In the genomic region with DNA sequence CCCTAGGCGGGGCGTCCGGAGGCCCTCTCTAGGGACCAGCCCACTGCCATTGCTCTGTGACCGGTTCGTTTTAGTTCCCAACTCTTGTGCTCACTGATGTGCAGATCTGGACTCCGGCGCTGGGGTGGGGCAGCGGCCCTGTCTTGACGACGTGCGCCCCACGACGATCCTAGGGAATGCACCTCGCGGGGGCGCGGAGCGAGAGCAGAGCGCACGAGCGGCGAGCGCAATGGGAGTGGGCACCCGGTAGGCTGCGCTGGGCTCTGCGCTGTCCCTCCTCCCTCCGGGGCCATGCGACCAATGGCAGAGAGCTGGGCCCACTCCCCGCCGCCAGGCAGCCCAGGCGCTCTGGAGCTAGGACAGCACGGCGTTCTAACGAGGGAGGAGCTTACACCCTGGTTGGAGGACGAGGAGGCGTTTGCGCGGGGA, we compare ENCODE assay signal across 9 mouse cellular contexts. TPM values are rescaled to one million over a fixed set of nuclear protein-coding genes. Genes with fewer than 3 reads are reported as not detected.
A peak's percentile ranks its signal among the peaks of the same experiment; 100 is the strongest.
DNase-seq lines count a peak whose midpoint lies in the region; ATAC-seq and TF ChIP-seq lines count a peak whose summit lies in the region.
"Had no signal": no experiment of that assay in that cellular context is flagged by ENCODE, and none has a peak within 500 bp of the region (broad histone marks: within the 10 kb centered on the region; RNA-seq: fewer than 3 reads in every experiment).

Gene Sertm1 (minus strand): TSS at position 245 of the 429 bp plus-strand sequence.

- no peaks in the 10 kb centered on the region for H3K9me3 ChIP-seq in kidney, postnatal 0 days (replicated peaks; ENCODE audit: low read length)
- H3K9me3 ChIP-seq in heart, embryonic 15.5 days (replicated peaks), result no peaks in the 10 kb centered on the region

- ATAC-seq in kidney, postnatal 0 days (replicated peaks; ENCODE audit: low FRiP score, low read depth), result peak; percentile 83
- peak; percentile 94 for ATAC-seq in heart, embryonic 15.5 days (replicated peaks; ENCODE audit: insufficient number of reproducible peaks, insufficient read depth, low FRiP score, low read depth)

- no peaks in the 10 kb centered on the region for H3K36me3 ChIP-seq in kidney, postnatal 0 days (ENCODE audit: insufficient read depth, low read length)
- no peaks in the 10 kb centered on the region for H3K36me3 ChIP-seq in heart, embryonic 15.5 days

- peaks cover 6% of the 10 kb centered on the region for H3K4me1 ChIP-seq in kidney, postnatal 0 days (replicated peaks; ENCODE audit: insufficient read depth, low read length)
- peaks cover 11% of the 10 kb centered on the region for H3K4me1 ChIP-seq in heart, embryonic 15.5 days (replicated peaks)

- H3K9ac ChIP-seq in kidney, postnatal 0 days (ENCODE audit: low read depth, low read length), result no peak within 1 kb of the TSS
- peak within 1 kb of the TSS; percentile 45 for H3K9ac ChIP-seq in heart, embryonic 15.5 days

- H3K4me2 ChIP-seq in kidney, postnatal 0 days (ENCODE audit: low read length), result peak within 1 kb of the TSS; percentile 83
- peak within 1 kb of the TSS; percentile 93 for H3K4me2 ChIP-seq in heart, embryonic 15.5 days

- peak within 1 kb of the TSS; percentile 42 for H3K4me3 ChIP-seq in kidney, postnatal 0 days (replicated peaks; ENCODE audit: low read depth, low read length)
- peak within 1 kb of the TSS; percentile 57 for H3K4me3 ChIP-seq in heart, embryonic 15.5 days

- no peak within 1 kb of the TSS for H3K27ac ChIP-seq in kidney, postnatal 0 days
- H3K27ac ChIP-seq in heart, embryonic 15.5 days, result no peak within 1 kb of the TSS

- peaks cover 7% of the 10 kb centered on the region; the same call in 1 of the 2 replicates for H3K27me3 ChIP-seq in kidney, postnatal 0 days (ENCODE audit: insufficient read depth, low read length)
- peaks cover 44% of the 10 kb centered on the region for H3K27me3 ChIP-seq in heart, embryonic 15.5 days

- DNase-seq in kidney, postnatal 0 days (ENCODE audit: low spot score), result peak; percentile 69
- no peak for DNase-seq in kidney, adult 9 months
- DNase-seq in embryo, embryonic 11.5 days (ENCODE audit: low read depth, low spot score), result peak; percentile 51
- DNase-seq in left cerebral cortex, adult 8-10 months (ENCODE audit: low spot score in 2 of 2), result peak; percentile 31 to 59
- peak; percentile 82 for DNase-seq in neural tube, embryonic 10.5 days (ENCODE audit: extremely low spot score, low spot score)
- no peak for DNase-seq in spleen, postnatal 14 days (ENCODE audit: low spot score in 2 of 2)
- no peak for DNase-seq in urinary bladder, adult 2 months (ENCODE audit: low spot score)

- under 1% methylated on average over 37 of the region's 38 CpGs for WGBS in kidney, postnatal 0 days
- under 1% methylated on average over 38 of the region's 38 CpGs for WGBS in heart, embryonic 15.5 days

- no peak for TF ChIP-seq CTCF in kidney, postnatal 0 days (IDR thresholded peaks at IDR 0.05; ENCODE audit: low read depth)

RNA-seq across cellular contexts. Expression of gene Sertm1, which starts in this region (rescaled TPM):
- polyA plus RNA-seq in kidney, postnatal 0 days (2015; fragmentation: Nextera tagmentation; extraction: Ambion mirVana), result not detected in 2 replicates
- 0.10 TPM in 2 replicates for polyA plus RNA-seq in heart, embryonic 15.5 days (2015; fragmentation: Nextera tagmentation; extraction: Ambion mirVana)
- total RNA-seq in left cerebral cortex, adult 8-10 months (2022), result 10 to 100 TPM; 22.8 to 25.4 (median 23.5) TPM
- polyA plus RNA-seq in urinary bladder, adult 2 months (2012; rRNA removed), result not detected in 2 replicates
- total RNA-seq: adrenal gland, postnatal 36 days had no signal

Comparison
In these comparisons a context has a peak if more than half of its experiments do, and no peak if none do; other contexts are left out.
1. Peak in DNase-seq, ATAC-seq, H3K4me3 ChIP-seq and H3K4me2 ChIP-seq in kidney, postnatal 0 days; RNA of the gene not detected or under 1 TPM.
2. Peak in ATAC-seq, H3K4me3 ChIP-seq, H3K9ac ChIP-seq and H3K4me2 ChIP-seq in heart, embryonic 15.5 days; RNA of the gene not detected or under 1 TPM.
3. DNase-seq: peak in embryo, embryonic 11.5 days (single experiment), left cerebral cortex, adult 8-10 months (2 of 2) and neural tube, embryonic 10.5 days (single experiment); none in kidney, adult 9 months (single experiment), spleen, postnatal 14 days (0 of 2) and urinary bladder, adult 2 months (single experiment).